Mouse (Mus musculus) frontal cortex, adult (tissue): ENCODE measurements at regions not wholly inside any gene's neighbourhood (a gene's known extent, or its start where the extent isn't known, plus 50 kb on each side); places are given as distances from the start of the nearest gene placed in this dataset.

Experiments used
- ATAC-seq: cut with Nextera tagmentation; 2 replicates; pipeline ENCODE4 v1.9.2; 2017; ENCODE audit warnings: mild to moderate bottlenecking, moderate library complexity, mixed read lengths; ENCODE audit not compliant: low TSS enrichment

GRCm38 (mm10) chr3:54993761-54994160 is 61.5 kb downstream of the Ccna1 start:
- peak; percentile 76 for ATAC-seq

- no peak for ATAC-seq
These were observed 65.2 kb downstream of the Ccna1 start for GRCm38 (mm10) chr3:54990073-54990472.

DNA sequence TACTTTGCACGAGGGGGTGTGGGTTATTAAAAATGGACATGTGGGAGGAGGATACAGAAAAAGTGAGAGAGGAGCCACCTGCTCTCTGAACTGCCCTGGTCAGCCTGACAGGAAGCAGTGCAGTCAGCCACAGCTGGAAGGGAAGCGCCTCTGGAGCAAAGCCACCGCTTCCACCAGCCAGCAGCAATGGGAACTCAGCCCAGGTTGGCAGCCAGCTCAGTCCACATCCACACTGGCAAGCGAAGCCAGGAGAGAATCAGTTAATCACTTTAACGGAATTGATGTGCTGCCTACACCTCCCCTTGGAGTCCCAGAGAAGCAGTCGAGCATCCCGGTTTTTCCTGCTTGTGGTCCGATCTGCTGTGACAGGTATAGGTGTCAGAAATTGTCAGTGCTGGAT is 65.9 kb downstream of the Ccna1 start:
- ATAC-seq, result peak; percentile 38; the same call in 1 of the 2 replicates

- ATAC-seq, result 0 out of 2 replicates have a peak, but pooled peaks have one; percentile 27
These were observed 65.8 kb upstream of the Sertm1 start for GRCm38 (mm10) chr3:54981488-54981887.

DNA sequence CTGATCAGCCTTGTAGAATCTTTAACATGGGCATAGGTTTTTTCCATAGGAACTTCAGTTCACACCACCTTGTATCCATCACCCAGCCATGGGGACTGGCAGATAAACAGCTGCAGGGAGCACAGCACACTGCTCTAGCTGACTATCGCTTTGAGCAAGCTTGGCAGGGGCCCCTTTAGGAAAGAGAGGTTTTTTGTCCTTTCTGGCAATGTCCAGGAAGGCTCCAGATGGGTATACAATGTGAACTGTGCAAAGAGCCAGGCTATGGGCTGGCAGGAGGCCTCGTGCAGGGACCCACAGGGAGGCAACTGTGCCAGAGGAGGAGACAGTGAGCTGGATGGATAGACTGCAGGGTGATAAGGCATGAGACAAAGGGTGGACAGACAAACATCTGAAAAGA is 64.6 kb upstream of the Sertm1 start:
- ATAC-seq, result peak; percentile 57

DNA sequence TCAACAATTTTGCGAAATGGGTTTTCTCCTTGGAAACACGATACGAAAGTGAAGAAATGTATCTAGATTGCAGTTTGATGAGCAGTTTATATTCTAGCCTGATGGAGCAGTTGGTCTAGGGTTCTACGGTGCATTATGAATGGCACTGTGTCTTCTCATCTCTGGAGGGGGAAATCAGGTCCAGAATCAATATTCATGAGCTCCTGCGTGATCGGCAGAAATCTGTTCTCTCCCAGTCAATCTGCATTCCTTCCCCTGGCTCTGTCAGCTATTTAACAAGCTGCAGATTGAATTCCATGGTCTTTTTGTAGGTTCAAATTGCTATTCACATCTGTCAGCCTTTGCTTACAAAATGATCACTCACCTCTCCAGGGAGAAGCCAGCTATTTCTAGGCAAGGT is 49.8 kb upstream of the Sertm1 start:
- 0 out of 2 replicates have a peak, but pooled peaks have one; percentile 41 for ATAC-seq
